Mouse (Mus musculus) limb, embryonic 11.5 days (tissue): ENCODE results near the gene Olfr243. TPM values are rescaled to one million over a fixed set of nuclear protein-coding genes. Genes with fewer than 3 reads are reported as not detected.
"Not testable (repeated sequence)": the region's sequence is repeated elsewhere in the genome, so short reads cannot be mapped to it uniquely, and the experiment has no call there.

Experiments
- ATAC-seq: fragments of 200-750 bp; cut with Nextera tagmentation; 2 replicates; pipeline ENCODE4 v1.8.0; 2017; ENCODE audit warnings: low read depth; ENCODE audit not compliant: insufficient number of reproducible peaks, low FRiP score, low TSS enrichment
- DNase-seq: peaks from one replicate; pipeline ENCODE4 v3.0.0-alpha.2; 2015; ENCODE audit warnings: low spot score
- H3K27ac ChIP-seq: fragments of 300-500 bp; sonication (generic); replicated peaks from 2 replicates; pipeline ENCODE4 v1.5.1; 2014; ENCODE audit warnings: low read depth, mild to moderate bottlenecking, low read length
- H3K27me3 ChIP-seq: fragments of 300-500 bp; sonication (generic); 2 replicates; pipeline ENCODE4 v1.6.1; 2014; ENCODE audit warnings: mild to moderate bottlenecking, low read length, mixed read lengths; ENCODE audit not compliant: control insufficient read depth, insufficient read depth
- H3K36me3 ChIP-seq: fragments of 300-500 bp; sonication (generic); 2 replicates; pipeline ENCODE4 v1.6.1; 2014; ENCODE audit warnings: mild to moderate bottlenecking, low read length, moderate library complexity, mixed read lengths; ENCODE audit not compliant: control insufficient read depth, insufficient read depth
- H3K4me1 ChIP-seq: fragments of 300-500 bp; sonication (generic); 2 replicates; pipeline ENCODE4 v1.6.1; 2014; ENCODE audit warnings: low read length, mixed read lengths; ENCODE audit not compliant: control insufficient read depth, insufficient read depth
- H3K4me2 ChIP-seq: fragments of 300-500 bp; sonication (generic); 2 replicates; pipeline ENCODE4 v1.6.1; 2014; ENCODE audit warnings: low read depth, mild to moderate bottlenecking, moderate library complexity; ENCODE audit not compliant: severe bottlenecking
- H3K4me3 ChIP-seq: fragments of 300-500 bp; sonication (generic); 2 replicates; pipeline ENCODE4 v1.5.1; 2014; ENCODE audit warnings: low read depth, low read length
- H3K9ac ChIP-seq: fragments of 300-500 bp; sonication (generic); 2 replicates; pipeline ENCODE4 v1.6.1; 2014; ENCODE audit warnings: mild to moderate bottlenecking, low read length
- H3K9me3 ChIP-seq: fragments of 300-500 bp; sonication (generic); 2 replicates; pipeline ENCODE4 v1.6.1; 2016; ENCODE audit warnings: low read length; ENCODE audit not compliant: control insufficient read depth
- WGBS: fragments of 180-500 bp; shearing (Covaris S2); extraction: QIAGEN DNeasy Blood & Tissue Kit; methylation state at CpG from one replicate; pipeline ENCODE4 v1.1.7; 2014; 5-methylcytosine and 5-hydroxymethylcytosine counted together
- polyA plus RNA-seq: library from polyadenylated mRNA; unstranded; fragments of >200 nt; fragmentation: Nextera tagmentation; extraction: Ambion mirVana; gene quantifications from 2 replicates; pipeline ENCODE4 v1.2.1, GENCODE M21; 2014

Olfr243 gene
- not detected in 2 replicates for polyA plus RNA-seq

- no peak within 1 kb of the TSS for H3K4me2 ChIP-seq
- H3K27me3 ChIP-seq = no peaks in the 10 kb centered on the region
- H3K27ac ChIP-seq = no peak within 1 kb of the TSS
- no peak for ATAC-seq
- no peak within 1 kb of the TSS for H3K4me3 ChIP-seq
- no peak within 1 kb of the TSS for H3K9ac ChIP-seq
- H3K9me3 ChIP-seq = no peaks in the 10 kb centered on the region
- DNase-seq = no peak
- no peaks in the 10 kb centered on the region for H3K36me3 ChIP-seq
- no peaks in the 10 kb centered on the region for H3K4me1 ChIP-seq
Observed at GRCm38 (mm10) chr7:103714371-103714770, at the start of gene Olfr243. TSS of gene Olfr243 (plus strand) at chr7:103714671.

GRCm38 (mm10) chr7:103671091-103671490 lies 43.4 kb upstream of the Olfr243 start, which contains the start of gene Olfr624:
TSS of gene Olfr624 (minus strand) at chr7:103671191.
- no peak for ATAC-seq
- no peak within 1 kb of the TSS for H3K4me2 ChIP-seq
- H3K27ac ChIP-seq = no peak within 1 kb of the TSS
- no peak for DNase-seq
- no peaks in the 10 kb centered on the region for H3K9me3 ChIP-seq
- no peaks in the 10 kb centered on the region for H3K36me3 ChIP-seq
- no peaks in the 10 kb centered on the region for H3K4me1 ChIP-seq
- no peaks in the 10 kb centered on the region for H3K27me3 ChIP-seq
- no peak within 1 kb of the TSS for H3K9ac ChIP-seq
- H3K4me3 ChIP-seq = no peak within 1 kb of the TSS
- 95% methylated on average over 2 of the region's 2 CpGs for WGBS

GRCm38 (mm10) chr7:103682420-103682819 lies 32.1 kb upstream of the Olfr243 start, which contains the start of gene Olfr625-ps1:
TSS of gene Olfr625-ps1 (plus strand) at chr7:103682720.
- no peak within 1 kb of the TSS for H3K27ac ChIP-seq
- no peaks in the 10 kb centered on the region for H3K9me3 ChIP-seq
- H3K27me3 ChIP-seq = no peaks in the 10 kb centered on the region
- DNase-seq (no peak), ATAC-seq (no peak)
- H3K4me2 ChIP-seq = no peak within 1 kb of the TSS
- no peak within 1 kb of the TSS for H3K9ac ChIP-seq
- no peak within 1 kb of the TSS for H3K4me3 ChIP-seq
- H3K4me1 ChIP-seq = no peaks in the 10 kb centered on the region
- no peaks in the 10 kb centered on the region for H3K36me3 ChIP-seq

GRCm38 (mm10) chr7:103699469-103699868 lies 15.0 kb upstream of the Olfr243 start:
- 90% methylated on average over 4 of the region's 4 CpGs for WGBS
- Histone ChIP-seq H3K4me2 (no peak overlapping the region), H3K9ac (no peak overlapping the region), H3K36me3 (no peaks in the 10 kb centered on the region), H3K9me3 (no peaks in the 10 kb centered on the region), H3K4me1 (no peaks in the 10 kb centered on the region), H3K4me3 (no peak overlapping the region), H3K27me3 (no peaks in the 10 kb centered on the region), H3K27ac (no peak overlapping the region)
- DNase-seq = no peak
- no peak for ATAC-seq

GRCm38 (mm10) chr7:103712024-103712423 lies 2.4 kb upstream of the Olfr243 start:
- ATAC-seq (no peak), DNase-seq (no peak)
- 50% methylated on average over 2 of the region's 2 CpGs for WGBS
- Histone ChIP-seq H3K9me3 (no peaks in the 10 kb centered on the region), H3K27me3 (no peaks in the 10 kb centered on the region), H3K4me3 (no peak overlapping the region), H3K9ac (no peak overlapping the region), H3K27ac (no peak overlapping the region), H3K4me1 (no peaks in the 10 kb centered on the region), H3K36me3 (no peaks in the 10 kb centered on the region), H3K4me2 (no peak overlapping the region)

DNA sequence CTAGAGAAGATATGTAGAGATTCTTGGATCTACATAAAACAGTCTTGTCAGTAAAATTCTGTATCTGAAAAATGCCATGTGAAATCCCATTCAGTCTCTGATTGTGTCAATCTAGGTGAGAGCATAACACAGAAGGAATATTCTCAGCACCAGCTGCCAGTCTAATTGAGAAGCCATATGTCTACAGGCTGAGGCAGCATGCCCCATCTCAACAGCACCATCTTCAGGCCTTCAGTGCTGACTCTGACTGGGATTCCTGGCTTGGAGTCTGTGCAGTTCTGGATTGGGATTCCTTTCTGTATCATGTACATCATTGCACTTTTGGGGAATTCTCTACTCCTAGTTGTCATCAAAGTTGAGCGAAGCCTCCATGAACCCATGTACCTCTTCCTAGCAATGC lies 1.9 kb downstream of the Olfr243 start:
- not testable (repeated sequence) for H3K9ac ChIP-seq, H3K4me2 ChIP-seq, ATAC-seq

GRCm38 (mm10) chr7:103730074-103730473 lies 15.6 kb downstream of the Olfr243 start, which contains the start of gene Olfr628:
TSS of gene Olfr628 (plus strand) at chr7:103730374.
- DNase-seq = no peak
- H3K4me2 ChIP-seq = no peak within 1 kb of the TSS
- no peaks in the 10 kb centered on the region for H3K36me3 ChIP-seq
- H3K27me3 ChIP-seq = no peaks in the 10 kb centered on the region
- ATAC-seq = no peak
- no peak within 1 kb of the TSS for H3K27ac ChIP-seq
- no peak within 1 kb of the TSS for H3K4me3 ChIP-seq
- H3K9me3 ChIP-seq = no peaks in the 10 kb centered on the region
- 100% methylated on average over 1 of the region's 1 CpGs for WGBS
- H3K9ac ChIP-seq = no peak within 1 kb of the TSS
- H3K4me1 ChIP-seq = no peaks in the 10 kb centered on the region

More for the DNA sequence above, 1.9 kb downstream of the Olfr243 start:
- H3K27me3 ChIP-seq, DNase-seq, H3K4me3 ChIP-seq, H3K9me3 ChIP-seq, H3K36me3 ChIP-seq, H3K27ac ChIP-seq, H3K4me1 ChIP-seq: not testable (repeated sequence)
- 85% methylated on average over 1 of the region's 1 CpGs for WGBS

DNA sequence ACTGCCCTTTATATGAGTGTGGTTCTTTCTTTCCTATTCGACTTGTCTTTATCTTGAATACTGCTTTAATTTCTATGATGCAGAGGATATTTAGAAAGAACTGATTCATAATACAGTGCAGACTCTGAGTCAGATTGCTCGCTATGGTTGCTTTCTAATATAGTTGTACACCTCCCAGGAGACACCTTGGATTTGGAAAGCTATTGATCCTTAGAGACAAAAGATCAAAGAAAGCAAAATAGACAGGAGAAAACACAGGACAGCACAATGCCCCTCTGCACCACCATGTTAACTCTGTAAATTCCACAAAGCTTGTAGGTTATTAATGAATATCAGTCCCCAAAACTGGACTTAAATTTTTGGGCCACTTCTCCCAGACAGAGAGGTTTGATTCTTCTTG lies 30.4 kb downstream of the Olfr243 start, which contains the start of gene Olfr629:
Gene Olfr629, minus strand, starts transcription at position 101 of the 400 bp plus-strand sequence.
- H3K4me1 ChIP-seq = no peaks in the 10 kb centered on the region
- no peaks in the 10 kb centered on the region for H3K27me3 ChIP-seq
- DNase-seq (no peak), ATAC-seq (no peak)
- H3K27ac ChIP-seq = no peak within 1 kb of the TSS
- no peak within 1 kb of the TSS for H3K4me2 ChIP-seq
- 86% methylated on average over 2 of the region's 2 CpGs for WGBS
- H3K4me3 ChIP-seq = no peak within 1 kb of the TSS
- no peak within 1 kb of the TSS for H3K9ac ChIP-seq
- no peaks in the 10 kb centered on the region for H3K36me3 ChIP-seq
- H3K9me3 ChIP-seq = no peaks in the 10 kb centered on the region

DNA sequence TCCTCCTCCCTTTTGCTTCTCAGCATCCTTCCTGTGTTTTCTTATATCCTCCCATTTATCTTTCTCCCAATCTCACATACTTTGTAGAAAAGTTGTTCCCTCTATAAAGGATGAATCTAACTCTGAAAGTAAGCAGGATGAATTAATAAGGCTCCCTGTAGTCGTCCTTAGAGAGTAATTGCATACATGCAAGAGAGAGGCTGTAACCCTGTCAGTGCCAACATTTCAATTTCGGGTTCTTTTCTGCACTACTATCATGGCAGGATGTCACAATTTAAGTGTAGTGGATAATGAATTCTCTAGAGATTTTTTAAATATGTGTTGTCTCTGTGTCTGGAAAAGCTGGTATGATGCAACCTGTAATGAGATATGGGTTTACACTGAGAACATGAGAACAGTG lies 42.8 kb downstream of the Olfr243 start, which contains the start of gene Olfr630:
Gene Olfr630, minus strand, starts transcription at position 101 of the 400 bp plus-strand sequence.
- no peaks in the 10 kb centered on the region for H3K4me1 ChIP-seq
- H3K27me3 ChIP-seq = no peaks in the 10 kb centered on the region
- no peak within 1 kb of the TSS for H3K4me2 ChIP-seq
- ATAC-seq (no peak), DNase-seq (no peak)
- no peak within 1 kb of the TSS for H3K27ac ChIP-seq
- WGBS = 49% methylated on average over 2 of the region's 2 CpGs
- no peaks in the 10 kb centered on the region for H3K9me3 ChIP-seq
- H3K36me3 ChIP-seq = no peaks in the 10 kb centered on the region
- no peak within 1 kb of the TSS for H3K9ac ChIP-seq
- no peak within 1 kb of the TSS for H3K4me3 ChIP-seq
